Mouse (Mus musculus) ES-Bruce4 (cell line): Measurements from ENCODE around the gene Ppp1r13l.

Source experiments
- CTCF ChIP-seq: IDR thresholded peaks from one replicate; pipeline ENCODE4 v1.8.1; 2011; ENCODE audit warnings: low read depth, low read length
- EP300 ChIP-seq: IDR thresholded peaks from 2 replicates; pipeline ENCODE4 v1.6.1; 2011; ENCODE audit warnings: low read depth, low read length; ENCODE audit not compliant: insufficient read depth
- POLR2A ChIP-seq: IDR thresholded peaks from one replicate; pipeline ENCODE4 v1.8.1; 2011; ENCODE audit warnings: low read length; ENCODE audit not compliant: insufficient read depth

DNA sequence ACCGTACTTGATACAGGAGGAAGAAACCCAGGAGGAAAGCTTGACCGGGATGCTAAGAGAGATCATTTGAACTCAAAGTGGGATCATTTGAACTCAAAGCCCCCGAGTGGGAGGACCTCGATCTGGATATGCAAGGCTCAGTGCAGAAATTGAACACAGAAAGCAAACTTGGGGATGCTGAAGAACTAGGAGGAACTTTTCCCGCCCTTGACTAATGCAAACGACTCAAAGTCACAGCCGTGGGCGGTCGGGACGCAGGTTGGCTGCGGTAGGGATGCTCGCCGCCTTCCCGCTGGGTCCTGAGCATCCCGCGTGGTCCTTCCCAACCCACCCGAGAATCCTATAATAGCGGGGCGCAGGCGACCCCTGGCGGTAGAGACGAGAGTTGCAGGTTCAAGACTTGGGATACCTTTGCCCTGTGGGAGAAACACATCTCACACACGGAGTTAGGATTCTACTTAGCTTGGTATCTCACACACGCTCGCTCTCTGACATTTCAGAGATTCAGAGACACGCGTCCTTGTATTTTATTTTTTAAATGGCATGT, 17.0 kb upstream of the Ppp1r13l start:
- TF ChIP-seq EP300: no peak
- no peak for TF ChIP-seq POLR2A
- peak; percentile 90 for TF ChIP-seq CTCF
